In genomic region chr12:112151244-112151979, GRCm38 (mm10) we compare ENCODE assay signal across 8 mouse cellular contexts. TPM values are rescaled to one million over a fixed set of nuclear protein-coding genes. Genes with fewer than 3 reads are reported as not detected.
DNase-seq lines count a peak whose midpoint lies in the region; ATAC-seq lines count a peak whose summit lies in the region.

No protein-coding gene starts in this region.

- DNase-seq in heart, adult 18-20 months: peak; percentile 60 to 75
- DNase-seq in heart, adult 8-10 months (ENCODE audit: low spot score): no peak
- DNase-seq in kidney, postnatal 25 days: peak; percentile 86 to 93
- no peak for DNase-seq in retina, postnatal 1 day
- DNase-seq in layer of hippocampus, adult 8-10 months (ENCODE audit: low spot score in 2 of 2): no peak
- no peak for DNase-seq in right cerebral cortex, postnatal 4 days

- no peaks in the 10 kb centered on the region for H3K36me3 ChIP-seq in forebrain, embryonic 15.5 days
- no peaks in the 10 kb centered on the region for H3K36me3 ChIP-seq in midbrain, embryonic 13.5 days

- WGBS in forebrain, embryonic 15.5 days: 45% methylated on average over 12 of the region's 12 CpGs
- 48% methylated on average over 12 of the region's 12 CpGs for WGBS in midbrain, embryonic 13.5 days

- H3K4me2 ChIP-seq in forebrain, embryonic 15.5 days (replicated peaks): peak overlapping the region; percentile 90
- H3K4me2 ChIP-seq in midbrain, embryonic 13.5 days (replicated peaks): peak overlapping the region; percentile 84

- peak overlapping the region; percentile 24; the same call in 1 of the 2 replicates for H3K27ac ChIP-seq in forebrain, embryonic 15.5 days (replicated peaks)
- no peak overlapping the region for H3K27ac ChIP-seq in midbrain, embryonic 13.5 days

- H3K9me3 ChIP-seq in forebrain, embryonic 15.5 days: no peaks in the 10 kb centered on the region
- H3K9me3 ChIP-seq in midbrain, embryonic 13.5 days: no peaks in the 10 kb centered on the region

- no peaks in the 10 kb centered on the region for H3K27me3 ChIP-seq in forebrain, embryonic 15.5 days
- peaks cover 36% of the 10 kb centered on the region for H3K27me3 ChIP-seq in midbrain, embryonic 13.5 days

- H3K4me3 ChIP-seq in forebrain, embryonic 15.5 days: no peak overlapping the region
- H3K4me3 ChIP-seq in midbrain, embryonic 13.5 days (replicated peaks): no peak overlapping the region; the same call in 1 of the 2 replicates

- H3K4me1 ChIP-seq in forebrain, embryonic 15.5 days: peaks cover 97% of the 10 kb centered on the region
- H3K4me1 ChIP-seq in midbrain, embryonic 13.5 days (replicated peaks): peaks cover 99% of the 10 kb centered on the region

- peak overlapping the region; percentile 1; the same call in 1 of the 2 replicates for H3K9ac ChIP-seq in forebrain, embryonic 15.5 days (replicated peaks)
- H3K9ac ChIP-seq in midbrain, embryonic 13.5 days (replicated peaks): peak overlapping the region; percentile 24; the same call in 1 of the 2 replicates

- no peak for ATAC-seq in forebrain, embryonic 15.5 days (replicated peaks)
- ATAC-seq in midbrain, embryonic 13.5 days: no peak

RNA-seq across cellular contexts. Expression of gene Kif26a, which starts 5.4 kb away (rescaled TPM):
- total RNA-seq in heart, adult 18-20 months (2021): 1 to 10 TPM; 8.1 to 8.3 TPM
- 10 to 100 TPM in 3 of 4 experiments, 1 to 10 TPM in 1; 9.2 to 13.4 (median 12.3) TPM for total RNA-seq in heart, adult 8-10 months (2022)
- polyA plus RNA-seq in forebrain, embryonic 15.5 days (2015; fragmentation: Nextera tagmentation; extraction: Ambion mirVana): 16.1 and 18.0 TPM in 2 replicates
- polyA plus RNA-seq in midbrain, embryonic 13.5 days (2015; fragmentation: Nextera tagmentation; extraction: Ambion mirVana): 7.0 and 11.4 TPM in 2 replicates
- total RNA-seq in layer of hippocampus, adult 8-10 months (2022): 1 to 10 TPM; 4.4 to 5.6 (median 5.1) TPM

RNA-seq across cellular contexts. Expression of gene Aspg, which starts 44.9 kb away (rescaled TPM):
- total RNA-seq in heart, adult 18-20 months (2021): 1 to 10 TPM in 1 of 2 experiments, under 1 TPM in 1; 0.17 to 4.3 TPM
- under 1 TPM in 2 of 4 experiments, not detected in 2; 0.44 to 0.62 TPM for total RNA-seq in heart, adult 8-10 months (2022)
- polyA plus RNA-seq in forebrain, embryonic 15.5 days (2015; fragmentation: Nextera tagmentation; extraction: Ambion mirVana): 0.20 and 0.22 TPM in 2 replicates
- polyA plus RNA-seq in midbrain, embryonic 13.5 days (2015; fragmentation: Nextera tagmentation; extraction: Ambion mirVana): 0.52 and 0.90 TPM in 2 replicates
- 10 to 100 TPM in 2 of 4 experiments, 1 to 10 TPM in 2; 2.4 to 18.5 (median 8.9) TPM for total RNA-seq in layer of hippocampus, adult 8-10 months (2022)

Comparison
In these comparisons a context has a peak if more than half of its experiments do, and no peak if none do; other contexts are left out.
1. DNase-seq: peak in heart, adult 18-20 months (2 of 2) and kidney, postnatal 25 days (2 of 2); none in heart, adult 8-10 months (single experiment), retina, postnatal 1 day (single experiment), layer of hippocampus, adult 8-10 months (0 of 2) and right cerebral cortex, postnatal 4 days (single experiment).